Mouse (Mus musculus) fibroblast of lung, adult 2 months (primary cell): Measurements from ENCODE around the gene Cpsf6.

Experiments
- DNase-seq: peaks from one replicate; pipeline ENCODE4 v3.0.0-alpha.2; 2011; ENCODE audit warnings: low read depth

Gene Cpsf6

GRCm38 (mm10) chr10:117323782-117324181 is 56.0 kb downstream of the Cpsf6 start:
- no peak for DNase-seq

DNA sequence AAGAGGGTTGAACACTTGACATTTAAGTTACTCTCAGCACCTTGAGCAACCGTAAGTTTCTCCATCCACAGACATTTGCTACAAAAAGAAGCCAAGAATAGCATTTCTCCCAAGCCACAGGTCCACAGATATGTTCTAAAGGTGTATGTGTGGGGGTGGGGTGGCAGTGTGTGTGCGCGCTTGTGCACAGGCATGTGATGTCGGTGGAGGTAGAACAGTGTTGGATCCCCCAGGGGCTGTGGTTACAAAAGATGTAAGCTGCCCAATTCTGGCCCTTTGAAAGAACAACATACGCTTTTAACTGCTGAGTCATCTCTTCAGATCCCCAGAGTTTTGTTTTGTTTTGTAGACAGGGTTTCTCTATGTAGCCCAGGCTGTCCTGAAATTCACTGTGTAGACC is 57.2 kb downstream of the Cpsf6 start:
- DNase-seq: no peak

- no peak for DNase-seq
Observed at GRCm38 (mm10) chr10:117320571-117320981, 59.2 kb downstream of the Cpsf6 start.

DNA sequence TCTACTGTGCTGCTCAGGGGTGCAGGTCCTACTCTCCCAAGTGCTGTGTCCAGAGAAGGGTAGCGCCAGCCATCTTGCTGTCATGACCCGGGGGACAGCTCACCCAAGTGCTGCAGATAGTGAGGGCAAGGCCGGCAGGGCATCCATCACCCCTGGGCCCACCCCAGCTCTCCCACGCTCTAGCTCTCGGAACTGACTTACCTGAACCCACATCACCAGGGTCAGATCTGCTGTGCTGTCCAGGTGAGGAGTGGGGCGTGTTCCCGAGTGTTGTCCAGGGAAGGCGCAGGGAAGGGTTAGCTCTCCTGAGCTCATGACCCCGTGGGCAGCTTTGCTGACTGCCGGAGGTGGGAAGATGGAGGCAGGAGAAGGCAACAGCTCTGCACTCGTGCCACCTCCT is 63.4 kb downstream of the Cpsf6 start:
- DNase-seq: no peak

DNA sequence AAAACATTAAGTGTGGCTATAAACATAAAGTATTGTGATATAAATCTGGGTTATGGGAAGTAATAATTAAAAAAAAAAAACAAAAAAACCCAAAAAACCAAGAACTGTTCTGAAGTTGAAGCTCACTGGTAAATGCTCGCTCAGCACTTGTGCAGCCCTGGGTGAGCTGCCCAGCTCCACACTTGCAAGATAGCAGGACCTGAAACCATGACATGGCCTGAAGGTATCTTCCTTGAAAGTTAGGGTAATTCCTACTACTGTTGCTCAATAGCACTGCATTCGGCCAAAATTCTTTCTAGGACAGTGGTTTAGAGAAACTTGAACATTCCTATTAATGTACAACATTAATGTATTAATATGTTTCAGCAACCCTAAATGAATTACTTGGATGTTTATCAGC is 66.7 kb downstream of the Cpsf6 start:
- no peak for DNase-seq

GRCm38 (mm10) chr10:117312168-117312567 is 67.6 kb downstream of the Cpsf6 start:
- no peak for DNase-seq

DNA sequence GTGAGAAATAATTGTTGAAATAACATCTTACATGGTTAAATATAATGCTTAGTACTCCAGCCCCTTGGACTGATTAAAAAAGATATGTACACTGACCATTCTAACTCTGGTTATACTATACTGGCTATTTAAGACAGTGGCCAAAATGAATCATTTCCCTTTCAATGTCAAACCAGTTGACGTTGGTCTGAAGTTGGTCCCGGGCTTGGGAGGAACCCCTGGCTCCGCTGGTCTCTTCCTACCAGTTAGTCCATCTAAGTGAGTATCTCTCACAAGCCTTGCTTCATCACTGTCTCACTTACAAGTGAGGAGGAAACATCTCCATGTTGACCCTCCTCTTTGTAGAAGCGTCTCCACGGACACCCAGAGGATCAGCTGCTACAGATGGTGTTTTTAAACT is 75.4 kb downstream of the Cpsf6 start:
- no peak for DNase-seq

DNA sequence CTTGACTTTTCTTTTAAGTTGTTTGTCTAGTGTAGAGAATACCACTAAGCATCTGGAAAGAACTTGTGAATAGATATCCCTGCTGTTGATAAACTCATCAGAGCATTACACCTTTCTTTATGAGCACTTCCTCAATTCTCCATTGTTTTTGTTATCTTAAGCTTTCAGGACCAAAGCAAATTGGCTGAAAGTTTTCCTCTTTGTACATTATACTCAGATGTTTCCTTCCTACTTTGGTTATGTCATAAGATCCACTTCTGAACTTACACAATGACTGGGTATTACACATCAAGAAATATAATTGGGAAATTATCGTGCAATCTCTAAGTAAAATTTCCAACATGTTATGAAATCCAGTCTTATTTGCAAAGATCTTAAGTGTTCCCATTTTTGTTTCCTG is 78.1 kb downstream of the Cpsf6 start:
- no peak for DNase-seq

DNA sequence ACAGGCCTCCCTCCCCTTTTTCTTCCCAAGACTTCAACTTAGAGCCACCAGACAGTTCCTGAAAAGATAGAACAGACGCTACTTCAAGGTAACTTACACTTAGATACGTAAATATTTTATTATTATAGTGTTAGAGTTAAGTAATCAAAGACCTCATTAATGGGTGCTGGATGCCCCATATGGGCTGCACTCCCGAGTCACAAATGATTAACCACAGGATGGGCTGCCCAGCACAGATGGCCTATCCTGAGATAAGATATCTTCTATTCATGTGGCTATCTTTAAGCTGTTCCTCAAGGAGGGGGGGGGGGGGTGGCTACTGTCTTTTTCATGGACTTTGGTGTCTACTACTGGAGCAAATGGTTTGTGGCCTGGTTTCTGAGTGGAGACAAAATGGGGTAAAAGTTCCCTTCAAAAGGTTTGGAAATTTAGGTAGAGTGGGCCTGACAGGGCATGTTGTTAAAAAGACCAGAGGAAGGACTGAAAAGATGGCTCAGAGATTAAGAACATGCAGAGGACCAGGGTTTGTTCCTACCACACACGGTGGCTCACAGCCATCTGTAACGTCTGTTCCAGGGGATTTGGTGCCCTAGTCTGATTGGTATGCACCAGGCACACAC is 79.8 kb downstream of the Cpsf6 start:
- DNase-seq: no peak

DNA sequence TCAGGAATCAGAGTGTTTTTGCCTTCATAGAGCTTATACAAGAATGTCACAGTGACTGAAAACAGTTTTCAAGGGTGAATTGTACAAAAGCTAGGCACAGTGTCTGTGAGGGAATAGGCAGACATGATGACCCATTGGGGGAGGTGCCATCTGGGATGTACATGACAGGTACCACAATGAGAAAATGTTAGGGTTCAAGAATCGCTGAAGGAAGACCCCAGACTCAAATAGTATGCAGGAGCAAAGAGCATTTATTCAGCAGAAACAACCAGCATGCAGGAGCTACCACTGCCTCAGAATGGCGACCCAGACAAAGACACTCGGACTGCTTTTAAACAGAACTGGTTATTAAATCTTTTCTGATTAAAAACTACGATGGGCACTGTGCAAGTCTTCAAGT is 80.7 kb downstream of the Cpsf6 start:
- DNase-seq: no peak

- DNase-seq: no peak
Observed at GRCm38 (mm10) chr10:117298336-117298735, 81.5 kb downstream of the Cpsf6 start.
